Mouse (Mus musculus) E14TG2a.4 (cell line): ENCODE results near the gene Capn1.

Experiments used
- H3K27me3 ChIP-seq: 2 replicates; pipeline ENCODE4 v1.6.1; 2014; ENCODE audit warnings: low read length, control low read depth; ENCODE audit not compliant: insufficient read depth
- H3K36me3 ChIP-seq: 2 replicates; pipeline ENCODE4 v1.6.1; 2014; ENCODE audit warnings: low read length, control low read depth; ENCODE audit not compliant: insufficient read depth
- H3K4me1 ChIP-seq: replicated peaks from 2 replicates; pipeline ENCODE4 v1.6.1; 2014; ENCODE audit warnings: low read depth, low read length, control low read depth
- H3K4me3 ChIP-seq: replicated peaks from 2 replicates; pipeline ENCODE4 v1.5.1; 2014; ENCODE audit warnings: mild to moderate bottlenecking, low read length
- H3K9me3 ChIP-seq: 2 replicates; pipeline ENCODE4 v1.6.1; 2014; ENCODE audit warnings: low read length, control low read depth
- CTCF ChIP-seq: conservative IDR thresholded peaks from 2 replicates; pipeline ENCODE4 v1.5.1; 2014; ENCODE audit warnings: low read length
- NANOG ChIP-seq: IDR thresholded peaks from 2 replicates; pipeline ENCODE4 v1.6.1; 2014; ENCODE audit warnings: borderline replicate concordance, low read length, mixed read lengths
- POU5F1 ChIP-seq: IDR thresholded peaks from 2 replicates; pipeline ENCODE4 v1.6.1; 2014; ENCODE audit warnings: low read length, borderline replicate concordance

The Capn1 gene

GRCm38 (mm10) chr19:6015511-6016315 lies at the start of gene Capn1:
Capn1 (minus strand) TSS chr19:6015897.
- Histone ChIP-seq H3K36me3 (peaks cover 9% of the 10 kb centered on the region; the same call in 1 of the 2 replicates), H3K4me1 (peaks cover 78% of the 10 kb centered on the region), H3K4me3 (peak within 1 kb of the TSS; percentile 80), H3K9me3 (no peaks in the 10 kb centered on the region), H3K27me3 (peaks cover 27% of the 10 kb centered on the region)
- peak; percentile 7; the same call in 1 of the 2 replicates for TF ChIP-seq CTCF
- no peak for TF ChIP-seq POU5F1

DNA sequence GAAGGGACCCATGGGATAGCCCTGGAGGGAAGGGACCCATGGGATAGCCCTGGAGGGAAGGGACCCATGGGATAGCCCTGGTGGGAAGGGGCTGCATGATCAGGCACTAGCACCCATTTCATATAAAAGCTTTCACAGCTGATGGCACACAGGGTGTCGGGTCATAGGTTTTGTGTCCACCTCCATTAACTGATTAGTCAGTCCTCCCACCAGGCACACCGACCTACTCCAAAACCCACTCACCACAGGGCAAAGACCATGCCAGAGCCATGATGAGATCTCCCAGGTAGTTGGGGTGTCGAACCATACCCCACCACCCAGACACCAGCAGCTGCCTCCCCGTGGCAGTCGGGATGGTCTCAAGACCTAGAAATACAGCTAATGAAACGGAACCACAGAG lies 47.4 kb upstream of the Capn1 start:
- peaks cover 55% of the 10 kb centered on the region for H3K4me1 ChIP-seq
- TF ChIP-seq CTCF: no peak
- peaks cover 56% of the 10 kb centered on the region for H3K36me3 ChIP-seq
- no peaks in the 10 kb centered on the region for H3K27me3 ChIP-seq
- H3K9me3 ChIP-seq: no peaks in the 10 kb centered on the region
- H3K4me3 ChIP-seq: no peak overlapping the region; the same call in 1 of the 2 replicates

GRCm38 (mm10) chr19:6062418-6062817 lies 46.7 kb upstream of the Capn1 start:
- Histone ChIP-seq H3K27me3 (no peaks in the 10 kb centered on the region), H3K4me3 (peak overlapping the region; percentile 92), H3K9me3 (no peaks in the 10 kb centered on the region), H3K4me1 (peaks cover 50% of the 10 kb centered on the region), H3K36me3 (peaks cover 57% of the 10 kb centered on the region)
- TF ChIP-seq CTCF: no peak
- no peak for TF ChIP-seq NANOG
- no peak for TF ChIP-seq POU5F1

GRCm38 (mm10) chr19:6061641-6062302 lies 46.1 kb upstream of the Capn1 start:
- TF ChIP-seq CTCF: no peak
- no peak for TF ChIP-seq NANOG
- no peak for TF ChIP-seq POU5F1
- peak overlapping the region; percentile 92 for H3K4me3 ChIP-seq
- H3K9me3 ChIP-seq: no peaks in the 10 kb centered on the region
- H3K27me3 ChIP-seq: no peaks in the 10 kb centered on the region
- peaks cover 58% of the 10 kb centered on the region for H3K36me3 ChIP-seq
- H3K4me1 ChIP-seq: peaks cover 48% of the 10 kb centered on the region

- TF ChIP-seq NANOG: no peak
- no peak for TF ChIP-seq CTCF
- no peak for TF ChIP-seq POU5F1
- H3K27me3 ChIP-seq: no peaks in the 10 kb centered on the region
- H3K36me3 ChIP-seq: peaks cover 62% of the 10 kb centered on the region
- no peaks in the 10 kb centered on the region for H3K9me3 ChIP-seq
- H3K4me1 ChIP-seq: peaks cover 48% of the 10 kb centered on the region
- H3K4me3 ChIP-seq: peak within 1 kb of the TSS; percentile 92
These were observed 45.4 kb upstream of the Capn1 start, which contains the start of gene Znhit2 for GRCm38 (mm10) chr19:6061021-6061533. Znhit2 (plus strand) TSS chr19:6061192.

- Histone ChIP-seq H3K9me3 (no peaks in the 10 kb centered on the region), H3K36me3 (peaks cover 72% of the 10 kb centered on the region), H3K4me3 (peak overlapping the region; percentile 100), H3K27me3 (peaks cover 2% of the 10 kb centered on the region; the same call in 1 of the 2 replicates), H3K4me1 (peaks cover 63% of the 10 kb centered on the region)
- no peak for TF ChIP-seq NANOG
These were observed 43.3 kb upstream of the Capn1 start for GRCm38 (mm10) chr19:6058966-6059365.

DNA sequence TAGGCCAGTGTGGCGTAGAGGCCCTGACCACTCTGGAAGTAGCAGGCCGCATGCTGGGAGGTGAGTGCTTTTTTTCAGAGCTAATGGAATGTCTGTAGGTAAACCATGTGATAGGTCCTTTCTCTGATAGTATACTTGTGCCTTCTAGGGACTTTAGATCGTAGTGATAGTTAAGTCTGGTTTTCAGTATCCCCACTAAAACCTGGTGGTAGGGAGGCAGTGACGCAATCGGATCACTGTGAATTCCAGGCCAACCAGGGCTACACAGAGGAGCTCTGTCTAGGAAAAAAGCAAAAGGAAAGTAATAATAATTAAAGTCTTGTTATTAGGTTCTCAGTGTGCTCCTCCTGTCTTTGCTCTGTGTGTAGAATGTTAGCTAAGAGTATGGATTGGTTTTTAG lies 42.8 kb upstream of the Capn1 start:
- H3K4me1 ChIP-seq: peaks cover 65% of the 10 kb centered on the region
- peaks cover 72% of the 10 kb centered on the region for H3K36me3 ChIP-seq
- H3K4me3 ChIP-seq: peak overlapping the region; percentile 100
- H3K9me3 ChIP-seq: no peaks in the 10 kb centered on the region
- TF ChIP-seq POU5F1 (no peak), CTCF (no peak), NANOG (no peak)
- peaks cover 2% of the 10 kb centered on the region; the same call in 1 of the 2 replicates for H3K27me3 ChIP-seq

DNA sequence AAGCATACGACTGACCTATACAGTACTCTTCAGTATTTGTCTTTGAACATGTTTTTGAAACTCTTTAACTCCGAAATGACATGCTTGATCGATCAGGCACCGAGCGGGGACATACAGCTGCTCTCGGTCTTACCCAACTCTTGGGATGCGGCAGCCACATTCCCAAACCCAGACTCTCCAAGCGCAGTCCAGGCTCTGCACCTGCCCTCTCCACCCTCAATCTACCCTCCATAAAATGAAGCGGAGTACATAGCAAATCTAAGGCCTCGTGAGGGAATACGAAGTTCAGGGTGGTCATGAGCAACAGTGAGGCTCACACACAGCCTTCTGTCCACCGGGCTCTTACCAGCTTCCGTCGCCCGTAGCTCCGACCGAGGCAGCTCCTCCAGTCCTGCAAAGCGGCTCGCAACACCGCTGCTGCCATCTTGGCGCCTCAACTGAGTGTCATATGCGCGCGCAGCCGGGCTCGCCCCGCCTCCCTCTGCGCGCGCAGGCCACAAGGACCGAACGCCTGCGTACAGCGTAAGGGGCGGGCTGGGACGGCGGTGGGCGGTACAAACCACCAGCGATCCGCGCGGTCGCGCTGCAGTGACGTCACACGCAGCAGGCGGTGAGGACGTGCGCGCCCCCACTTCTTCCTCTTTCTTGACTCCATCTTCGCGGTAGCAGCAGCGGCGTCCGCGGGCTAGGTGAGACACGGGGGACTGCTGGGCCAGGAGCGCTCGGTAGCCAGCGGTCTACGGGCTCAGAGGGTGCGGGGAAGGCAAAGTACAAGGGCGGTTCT lies 41.8 kb upstream of the Capn1 start, which contains the start of the genes Mrpl49 and Fau:
Gene Mrpl49, minus strand, starts transcription at position 473 of the 784 bp plus-strand sequence.
Gene Fau, plus strand, starts transcription at position 532 of the 784 bp plus-strand sequence.
- peaks cover 65% of the 10 kb centered on the region for H3K4me1 ChIP-seq
- TF ChIP-seq NANOG (no peak), POU5F1 (no peak)
- peak within 1 kb of the TSS; percentile 100 for H3K4me3 ChIP-seq
- no peaks in the 10 kb centered on the region for H3K9me3 ChIP-seq
- peaks cover 72% of the 10 kb centered on the region for H3K36me3 ChIP-seq
- H3K27me3 ChIP-seq: peaks cover 2% of the 10 kb centered on the region; the same call in 1 of the 2 replicates
